Mouse (Mus musculus) intestine, embryonic 16.5 days (tissue): ENCODE results near the gene Ssh2. TPM values are rescaled to one million over a fixed set of nuclear protein-coding genes. Genes with fewer than 3 reads are reported as not detected.

ENCODE experiments used
- ATAC-seq: fragments of 200-750 bp; cut with Nextera tagmentation; 2 replicates; pipeline ENCODE4 v1.8.0; 2017; ENCODE audit warnings: moderate TSS enrichment, moderate library complexity
- H3K27ac ChIP-seq: fragments of 300-500 bp; sonication (generic); 2 replicates; pipeline ENCODE4 v1.5.1; 2014; ENCODE audit warnings: mild to moderate bottlenecking, low read length
- H3K27me3 ChIP-seq: fragments of 300-500 bp; sonication (generic); replicated peaks from 2 replicates; pipeline ENCODE4 v1.6.1; 2014; ENCODE audit warnings: low read length, control low read depth, mixed read lengths; ENCODE audit not compliant: control insufficient read depth, insufficient read depth
- H3K36me3 ChIP-seq: fragments of 300-500 bp; sonication (generic); 2 replicates; pipeline ENCODE4 v1.6.1; 2014; ENCODE audit warnings: low read length, control low read depth; ENCODE audit not compliant: control insufficient read depth, insufficient read depth
- H3K4me1 ChIP-seq: fragments of 300-500 bp; sonication (generic); 2 replicates; pipeline ENCODE4 v1.6.1; 2014; ENCODE audit warnings: low read length, control low read depth, mixed read lengths; ENCODE audit not compliant: control insufficient read depth, insufficient read depth
- H3K4me2 ChIP-seq: fragments of 300-500 bp; sonication (generic); 2 replicates; pipeline ENCODE4 v1.6.1; 2014; ENCODE audit warnings: low read depth, low read length, control low read depth
- H3K4me3 ChIP-seq: fragments of 300-500 bp; sonication (generic); 2 replicates; pipeline ENCODE4 v1.5.1; 2014; ENCODE audit warnings: mild to moderate bottlenecking, low read length
- H3K9ac ChIP-seq: fragments of 300-500 bp; sonication (generic); 2 replicates; pipeline ENCODE4 v1.6.1; 2014; ENCODE audit warnings: low read depth, low read length
- H3K9me3 ChIP-seq: fragments of 300-500 bp; sonication (generic); 2 replicates; pipeline ENCODE4 v1.6.1; 2016; ENCODE audit warnings: low read length, control low read depth; ENCODE audit not compliant: control insufficient read depth
- WGBS: fragments of 180-500 bp; shearing (Covaris S2); extraction: QIAGEN DNeasy Blood & Tissue Kit; methylation state at CpG from one replicate; pipeline ENCODE4 v1.1.7; 2014; 5-methylcytosine and 5-hydroxymethylcytosine counted together
- polyA plus RNA-seq: library from polyadenylated mRNA; unstranded; fragments of >200 nt; fragmentation: Nextera tagmentation; extraction: Ambion mirVana; gene quantifications from 2 replicates; pipeline ENCODE4 v1.2.1, GENCODE M21; 2015

The Ssh2 gene
- polyA plus RNA-seq, 1 experiment from 2014 or later: 5.0 TPM

- Histone ChIP-seq H3K4me1 (peaks cover 9% of the 10 kb centered on the region), H3K4me2 (peak overlapping the region; percentile 41), H3K36me3 (no peaks in the 10 kb centered on the region; the same call in 1 of the 2 replicates), H3K4me3 (peak overlapping the region; percentile 21; the same call in 1 of the 2 replicates), H3K27ac (no peak overlapping the region), H3K27me3 (peaks cover 44% of the 10 kb centered on the region), H3K9ac (no peak overlapping the region), H3K9me3 (no peaks in the 10 kb centered on the region)
- peak; percentile 71 for ATAC-seq
- 3% methylated on average over 25 of the region's 25 CpGs for WGBS
Measured at GRCm38 (mm10) chr11:77467157-77467556, 251.1 kb downstream of the Ssh2 start.

GRCm38 (mm10) chr11:77467784-77468183 is 251.7 kb downstream of the Ssh2 start:
- Histone ChIP-seq H3K4me1 (peaks cover 7% of the 10 kb centered on the region), H3K27ac (no peak overlapping the region), H3K27me3 (peaks cover 41% of the 10 kb centered on the region), H3K4me3 (peak overlapping the region; percentile 15; the same call in 1 of the 2 replicates), H3K4me2 (peak overlapping the region; percentile 41), H3K36me3 (no peaks in the 10 kb centered on the region; the same call in 1 of the 2 replicates), H3K9ac (no peak overlapping the region), H3K9me3 (no peaks in the 10 kb centered on the region)
- 18% methylated on average over 20 of the region's 20 CpGs for WGBS
- ATAC-seq: peak; percentile 24; the same call in 1 of the 2 replicates

GRCm38 (mm10) chr11:77468397-77468796 is 252.3 kb downstream of the Ssh2 start:
- Histone ChIP-seq H3K27me3 (peaks cover 37% of the 10 kb centered on the region), H3K4me1 (peaks cover 5% of the 10 kb centered on the region), H3K27ac (no peak overlapping the region), H3K9me3 (no peaks in the 10 kb centered on the region), H3K4me2 (no peak overlapping the region), H3K4me3 (no peak overlapping the region), H3K36me3 (no peaks in the 10 kb centered on the region; the same call in 1 of the 2 replicates), H3K9ac (no peak overlapping the region)
- no peak for ATAC-seq
- 87% methylated on average over 9 of the region's 9 CpGs for WGBS

- Histone ChIP-seq H3K27ac (no peak overlapping the region), H3K4me1 (peaks cover 5% of the 10 kb centered on the region), H3K36me3 (no peaks in the 10 kb centered on the region; the same call in 1 of the 2 replicates), H3K4me3 (no peak overlapping the region), H3K4me2 (no peak overlapping the region), H3K9ac (no peak overlapping the region), H3K27me3 (peaks cover 15% of the 10 kb centered on the region), H3K9me3 (no peaks in the 10 kb centered on the region)
- no peak for ATAC-seq
- 76% methylated on average over 29 of the region's 29 CpGs for whole genome bisulfite sequencing
Measured at GRCm38 (mm10) chr11:77471407-77471806, 255.3 kb downstream of the Ssh2 start.

- 87% methylated on average over 16 of the region's 16 CpGs for WGBS
- Histone ChIP-seq H3K9me3 (no peaks in the 10 kb centered on the region), H3K36me3 (no peaks in the 10 kb centered on the region; the same call in 1 of the 2 replicates), H3K9ac (no peak overlapping the region), H3K4me3 (no peak overlapping the region), H3K27me3 (peaks cover 5% of the 10 kb centered on the region), H3K4me2 (no peak overlapping the region), H3K4me1 (peaks cover 4% of the 10 kb centered on the region; the same call in 1 of the 2 replicates), H3K27ac (no peak overlapping the region)
- no peak for ATAC-seq
Measured at GRCm38 (mm10) chr11:77472775-77473174, 256.7 kb downstream of the Ssh2 start.

- Histone ChIP-seq H3K4me2 (no peak overlapping the region), H3K4me1 (0 out of 2 replicates have a peak, but pooled peaks cover 4% of the 10 kb centered on the region), H3K36me3 (no peaks in the 10 kb centered on the region; the same call in 1 of the 2 replicates), H3K27me3 (no peaks in the 10 kb centered on the region), H3K27ac (no peak overlapping the region), H3K9me3 (no peaks in the 10 kb centered on the region), H3K4me3 (no peak overlapping the region), H3K9ac (no peak overlapping the region)
- WGBS: 94% methylated on average over 14 of the region's 14 CpGs
- no peak for ATAC-seq
Measured at GRCm38 (mm10) chr11:77476216-77476615, 260.1 kb downstream of the Ssh2 start.

- 81% methylated on average over 6 of the region's 6 CpGs for WGBS
- ATAC-seq: peak; percentile 42; the same call in 1 of the 2 replicates
- no peak overlapping the region for H3K27ac ChIP-seq
Measured at GRCm38 (mm10) chr11:77476895-77477294, 260.8 kb downstream of the Ssh2 start.

GRCm38 (mm10) chr11:77483043-77483442 is 267.0 kb downstream of the Ssh2 start:
- Histone ChIP-seq H3K9me3 (no peaks in the 10 kb centered on the region), H3K4me2 (no peak overlapping the region), H3K36me3 (no peaks in the 10 kb centered on the region), H3K27ac (no peak overlapping the region), H3K4me3 (no peak overlapping the region), H3K9ac (no peak overlapping the region), H3K4me1 (peaks cover 15% of the 10 kb centered on the region), H3K27me3 (no peaks in the 10 kb centered on the region)
- 66% methylated on average over 3 of the region's 3 CpGs for WGBS
- ATAC-seq: no peak

More at GRCm38 (mm10) chr11:77476895-77477294, 260.8 kb downstream of the Ssh2 start:
- Histone ChIP-seq H3K36me3 (no peaks in the 10 kb centered on the region; the same call in 1 of the 2 replicates), H3K4me1 (0 out of 2 replicates have a peak, but pooled peaks cover 4% of the 10 kb centered on the region), H3K4me2 (no peak overlapping the region), H3K4me3 (no peak overlapping the region), H3K9me3 (no peaks in the 10 kb centered on the region), H3K27me3 (no peaks in the 10 kb centered on the region), H3K9ac (no peak overlapping the region)

GRCm38 (mm10) chr11:77483510-77484255 is 267.6 kb downstream of the Ssh2 start:
- Histone ChIP-seq H3K27ac (no peak overlapping the region), H3K36me3 (no peaks in the 10 kb centered on the region), H3K4me2 (no peak overlapping the region), H3K4me1 (peaks cover 17% of the 10 kb centered on the region), H3K4me3 (no peak overlapping the region), H3K9me3 (no peaks in the 10 kb centered on the region), H3K27me3 (no peaks in the 10 kb centered on the region), H3K9ac (no peak overlapping the region)
- ATAC-seq: no peak
- WGBS: 49% methylated on average over 11 of the region's 11 CpGs
